Mouse (Mus musculus) cortical plate, adult 2 months (tissue): ENCODE results near the gene Cacng8.

Experiments
- CTCF ChIP-seq: fragments of 200-500 bp; IDR thresholded peaks from 2 replicates; pipeline ENCODE4 v1.5.1; 2011; ENCODE audit warnings: mild to moderate bottlenecking, control low read depth, low read length; ENCODE audit not compliant: insufficient read depth; ENCODE audit errors: extremely low read depth
- POLR2A ChIP-seq: fragments of 200-500 bp; IDR thresholded peaks from 2 replicates; pipeline ENCODE4 v1.6.1; 2011; ENCODE audit warnings: mild to moderate bottlenecking, low read length, control low read depth; ENCODE audit not compliant: insufficient read depth; ENCODE audit errors: extremely low read depth

GRCm38 (mm10) chr7:3365547-3366279 lies 24.8 kb upstream of the Cacng8 start:
- no peak for TF ChIP-seq POLR2A
- TF ChIP-seq CTCF, result no peak
